Mouse (Mus musculus) regulatory T cell (primary cell): ENCODE data around the gene Lmtk2.

ENCODE experiments used
- in situ Hi-C: fragments of 300-600 bp; cut with MboI, MseI; formaldehyde crosslinking; loops from one replicate; pipeline ENCODE4 v1.15.1; 2025; ENCODE audit warnings: high pct_unique_total_duplicates

The Lmtk2 gene

GRCm38 (mm10) chr5:144106130-144106510, 5.9 kb downstream of the Lmtk2 start:
- in situ Hi-C loops: no loop called here

DNA sequence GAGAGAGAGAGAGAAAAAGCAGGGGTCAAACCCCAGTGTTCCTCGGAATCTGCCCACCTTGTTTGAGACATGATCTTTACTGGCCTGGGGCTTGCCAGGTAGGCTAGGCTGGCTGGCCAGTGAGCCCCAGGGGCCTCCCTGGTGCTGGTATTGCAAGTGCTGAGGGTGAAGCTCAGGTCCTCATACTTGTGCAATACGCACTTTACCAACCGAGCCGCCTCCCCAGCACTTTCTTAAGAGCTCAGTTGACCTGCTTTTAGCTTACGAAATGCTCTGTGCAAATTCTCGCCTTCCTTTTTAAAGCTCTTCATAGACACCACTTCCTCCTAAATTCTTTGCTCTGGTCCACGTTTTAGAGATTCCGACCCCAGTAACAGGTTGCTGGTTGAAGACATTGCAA, 9.0 kb downstream of the Lmtk2 start:
- in situ Hi-C loops: no loop called here

DNA sequence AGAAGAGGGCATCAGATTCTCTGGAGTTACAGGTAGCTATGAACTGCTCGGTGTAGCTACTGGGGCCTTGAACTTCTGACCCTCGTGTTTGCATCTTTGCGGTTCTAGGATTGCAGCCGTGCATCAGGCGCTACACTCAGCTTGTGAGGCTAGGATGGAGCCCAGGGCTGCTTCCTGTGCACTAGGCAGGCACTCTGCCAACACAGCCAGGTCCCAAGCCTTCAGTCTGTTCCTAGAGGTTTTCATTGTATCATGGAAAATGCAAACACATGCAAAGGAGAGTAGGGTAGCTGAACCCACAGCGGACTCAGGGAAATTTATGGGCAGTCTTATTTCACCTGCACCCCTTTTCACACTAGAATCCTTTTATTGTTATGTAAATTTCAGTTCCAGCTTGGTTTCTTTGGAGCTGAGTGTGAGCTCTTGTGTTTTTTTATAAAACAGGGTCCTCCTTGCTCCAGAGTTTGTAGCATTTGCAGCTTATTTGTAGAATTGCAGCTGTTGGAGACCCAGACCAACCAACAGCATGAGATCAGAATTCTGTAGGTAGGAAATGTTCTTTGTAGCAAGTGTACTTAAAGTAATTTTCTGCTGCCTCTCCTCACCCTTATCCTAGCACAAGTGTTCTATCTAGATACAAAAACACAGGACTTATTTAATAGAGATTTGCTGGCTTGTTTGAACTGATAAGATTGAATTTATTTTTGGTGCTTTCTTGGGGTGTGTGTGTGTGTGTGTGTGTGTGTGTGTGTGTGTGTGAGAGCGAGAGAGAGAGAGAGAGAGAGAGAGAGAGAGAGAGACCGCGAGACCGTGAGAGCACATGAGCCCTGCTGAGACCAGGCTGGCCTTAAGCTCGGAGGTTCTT, 12.6 kb downstream of the Lmtk2 start:
- in situ Hi-C loops: no loop called here

DNA sequence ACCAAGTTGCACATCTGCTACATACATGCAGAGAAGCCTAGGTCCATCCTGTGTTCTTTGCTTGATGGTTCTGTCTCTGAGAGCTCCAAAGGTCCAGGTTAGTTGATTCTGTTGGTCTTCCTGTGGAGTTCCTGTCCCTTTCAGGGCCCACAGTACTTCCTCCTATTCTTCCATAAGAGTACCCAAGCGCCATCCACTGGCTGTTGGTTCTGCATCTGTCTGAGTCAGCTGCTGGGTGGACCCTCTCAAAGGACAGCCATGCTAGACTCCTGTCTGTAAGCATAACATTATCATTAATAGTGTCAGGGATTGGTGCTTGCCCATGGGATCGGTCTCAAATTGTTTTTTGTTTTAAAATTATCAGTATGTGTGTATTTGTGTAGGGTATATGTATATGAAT, 13.8 kb downstream of the Lmtk2 start:
- in situ Hi-C loops: no loop called here

GRCm38 (mm10) chr5:144114970-144115627, 14.9 kb downstream of the Lmtk2 start:
- in situ Hi-C loops: no loop called here

GRCm38 (mm10) chr5:144115628-144115977, 15.4 kb downstream of the Lmtk2 start:
- in situ Hi-C loops: no loop called here

GRCm38 (mm10) chr5:144118271-144118670, 18.0 kb downstream of the Lmtk2 start:
- in situ Hi-C loops: no loop called here

- in situ Hi-C loops: no loop called here
These were observed 19.1 kb downstream of the Lmtk2 start for GRCm38 (mm10) chr5:144119286-144119685.

- in situ Hi-C loops: no loop called here
These were observed 21.3 kb downstream of the Lmtk2 start for GRCm38 (mm10) chr5:144121489-144121888.

- in situ Hi-C loops: no loop called here
These were observed 25.9 kb downstream of the Lmtk2 start for GRCm38 (mm10) chr5:144125979-144126755.

DNA sequence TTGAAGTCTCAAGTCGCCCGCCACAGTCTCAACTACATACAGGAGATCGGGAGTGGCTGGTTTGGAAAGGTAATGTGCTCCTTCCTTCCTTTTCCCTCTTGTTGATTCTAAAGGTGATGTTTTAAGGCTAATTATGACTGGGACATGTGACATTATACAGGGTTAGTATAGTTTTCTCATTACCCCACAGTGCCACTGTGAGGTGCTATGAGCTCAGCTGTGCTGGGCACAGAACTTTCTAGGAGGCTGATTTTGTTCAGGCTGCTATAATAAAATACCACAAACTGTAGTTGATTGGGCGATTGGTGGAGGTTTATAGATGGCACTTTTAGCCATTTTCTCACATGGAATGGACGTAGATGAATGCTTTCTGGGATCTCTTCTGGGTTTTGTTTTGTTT, 43.3 kb downstream of the Lmtk2 start:
- in situ Hi-C loops: no loop called here

DNA sequence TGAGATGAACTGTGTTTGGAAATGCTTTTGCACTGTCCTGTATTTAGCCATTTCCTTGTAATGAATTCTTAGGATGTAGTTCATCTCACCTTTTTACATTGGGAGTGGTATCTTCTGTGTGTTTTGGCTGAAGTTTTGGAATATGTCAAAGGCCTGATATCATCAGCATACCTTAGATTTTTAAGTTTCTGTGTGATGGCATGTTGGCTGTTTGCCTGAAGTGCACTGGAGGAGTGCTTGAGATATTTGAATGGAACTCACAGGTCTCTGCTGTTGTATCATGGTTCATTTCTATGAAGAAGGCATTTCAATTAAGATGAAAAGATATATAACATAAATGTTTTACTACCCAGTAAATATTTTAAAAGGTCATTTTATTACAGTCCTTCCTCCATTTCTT, 46.7 kb downstream of the Lmtk2 start:
- in situ Hi-C loops: no loop called here

GRCm38 (mm10) chr5:144149530-144149929, 49.3 kb downstream of the Lmtk2 start:
- in situ Hi-C loops: no loop called here

GRCm38 (mm10) chr5:144151270-144151669, 51.0 kb downstream of the Lmtk2 start:
- in situ Hi-C loops: no loop called here

DNA sequence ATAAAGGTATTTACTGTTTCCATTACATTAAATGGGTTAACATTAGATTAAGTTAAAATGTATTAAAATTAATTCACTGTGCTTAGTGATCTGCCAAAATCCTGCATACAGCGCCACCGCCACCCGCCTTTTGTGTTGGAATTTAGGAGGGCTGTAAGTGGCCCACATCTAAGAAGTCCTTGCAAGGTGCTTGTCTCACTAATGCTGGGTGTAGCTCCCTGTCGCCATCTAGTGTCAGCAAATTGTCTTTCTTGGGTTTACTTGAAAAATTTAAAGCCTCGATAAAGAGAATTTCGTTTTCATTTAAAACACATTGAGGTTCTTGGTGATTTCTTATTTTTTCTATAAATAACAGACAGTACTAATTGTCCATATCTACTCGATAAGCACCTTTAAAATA, 54.3 kb downstream of the Lmtk2 start:
- in situ Hi-C loops: no loop called here

- in situ Hi-C loops: loop anchor here (5.0 kb wide), 1 partner anchor 106 kb away; no protein-coding TSS in a partner anchor
These were observed 58.4 kb downstream of the Lmtk2 start for GRCm38 (mm10) chr5:144158604-144159003.

DNA sequence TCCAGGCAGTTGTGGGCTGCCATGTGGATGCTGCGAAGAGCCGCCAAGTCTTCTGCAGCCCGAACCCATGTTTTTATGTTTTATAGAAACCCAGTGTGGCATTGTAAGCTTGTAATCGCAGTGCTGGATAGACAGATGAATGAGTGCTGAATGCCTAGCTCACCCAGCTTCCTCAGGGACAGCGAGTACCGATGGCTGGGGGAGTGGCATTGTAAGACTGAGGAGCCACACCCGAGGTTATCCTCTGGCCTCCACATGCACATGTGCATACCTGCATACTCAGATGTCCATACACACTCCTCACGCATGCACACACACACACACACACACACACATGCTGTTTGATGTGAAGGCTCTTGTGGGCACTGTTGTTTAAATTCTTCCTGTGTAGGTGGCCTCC, 58.9 kb downstream of the Lmtk2 start:
- in situ Hi-C loops: loop anchor here (5.0 kb wide), 1 partner anchor 107 kb away; no protein-coding TSS in a partner anchor

- in situ Hi-C loops: loop anchor here (5.0 kb wide), 1 partner anchor 65 kb away; no protein-coding TSS in a partner anchor
These were observed 62.0 kb downstream of the Lmtk2 start for GRCm38 (mm10) chr5:144162080-144162812.

GRCm38 (mm10) chr5:144162813-144163517, 62.7 kb downstream of the Lmtk2 start:
- in situ Hi-C loops: loop anchor here (5.0 kb wide), 1 partner anchor 66 kb away; no protein-coding TSS in a partner anchor

DNA sequence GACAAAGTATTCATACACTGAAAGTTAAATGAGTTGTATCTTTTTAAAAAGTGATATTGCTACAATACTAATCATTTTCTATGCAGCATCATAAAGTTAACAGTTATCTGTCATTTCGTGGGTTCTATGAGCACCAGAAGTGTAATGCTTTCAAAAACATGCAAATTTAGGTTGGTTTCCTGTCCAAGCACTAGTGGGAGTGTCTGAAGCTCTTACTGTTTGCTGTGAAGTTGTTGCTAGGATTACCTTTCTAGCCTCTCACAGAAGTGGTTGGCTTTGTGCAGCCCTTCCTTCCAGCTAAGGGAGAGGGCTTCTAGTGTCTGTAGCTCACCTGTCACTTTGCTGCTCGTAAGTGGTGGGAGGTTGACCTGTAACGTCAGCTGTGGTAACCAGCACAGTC, 65.5 kb downstream of the Lmtk2 start:
- in situ Hi-C loops: no loop called here
